Mouse (Mus musculus): ENCODE results near the gene Sh2d7.
"Not testable (repeated sequence)": the region's sequence is repeated elsewhere in the genome, so short reads cannot be mapped to it uniquely, and the experiment has no call there.

The Sh2d7 gene

DNA sequence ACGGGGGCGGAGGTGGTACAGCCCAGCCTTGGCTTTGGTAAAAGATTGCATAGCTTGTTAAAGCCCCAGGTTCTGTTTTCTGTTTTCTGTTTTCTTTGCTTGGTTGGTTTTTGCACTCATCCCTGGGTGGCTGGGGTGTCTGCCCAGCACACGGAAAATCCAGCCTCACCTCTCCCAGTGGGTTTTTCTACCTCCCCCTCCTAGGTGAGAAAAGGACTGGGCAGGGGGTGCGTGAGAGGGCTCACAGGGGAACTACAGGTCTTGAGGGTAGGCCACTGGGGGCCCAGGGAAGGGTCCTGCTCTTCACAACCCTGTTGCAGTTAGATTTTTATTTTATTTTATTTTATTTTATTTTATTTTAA, 6.2 kb downstream of the Sh2d7 start:
- DNase-seq: no peak

DNA sequence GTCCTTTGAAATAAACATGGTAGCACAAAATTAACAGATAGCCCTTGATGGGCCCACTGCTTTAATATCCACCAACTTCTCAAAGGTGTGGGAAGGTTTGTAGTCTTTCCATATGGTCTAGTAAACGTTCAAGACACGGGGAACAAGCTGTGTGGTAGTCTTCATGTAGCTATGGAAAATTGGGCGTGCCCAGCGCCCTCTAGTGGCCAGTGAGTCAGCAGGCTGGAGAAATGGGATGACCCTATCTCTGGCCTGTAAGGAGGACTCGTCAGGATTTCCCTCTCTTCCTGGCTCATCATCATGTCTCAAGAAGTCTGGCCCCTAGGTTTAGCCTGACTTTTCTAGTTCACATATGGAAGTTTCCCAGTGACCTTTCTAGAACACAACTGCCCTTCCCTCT, 8.8 kb downstream of the Sh2d7 start:
- peak; percentile 78 to 79 for DNase-seq

DNA sequence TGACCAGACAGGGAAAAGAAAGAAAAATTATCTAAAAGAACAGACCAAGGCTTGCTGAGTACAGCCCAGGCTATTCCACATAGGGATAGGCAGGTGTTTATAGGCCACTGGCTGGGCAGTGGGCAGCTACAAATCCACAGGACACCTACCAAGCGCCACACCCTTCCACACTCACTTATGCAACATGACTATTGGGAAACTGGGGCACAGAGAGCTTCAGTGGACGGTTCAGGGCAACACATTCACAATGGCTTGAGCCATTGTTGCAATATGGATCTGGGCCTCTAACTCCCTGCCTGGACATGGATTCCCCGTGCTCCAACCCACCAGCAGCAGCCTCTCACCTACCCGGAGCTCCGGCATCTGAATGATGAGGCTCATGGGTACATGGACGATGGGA, 10.6 kb downstream of the Sh2d7 start:
- no peak for DNase-seq

DNA sequence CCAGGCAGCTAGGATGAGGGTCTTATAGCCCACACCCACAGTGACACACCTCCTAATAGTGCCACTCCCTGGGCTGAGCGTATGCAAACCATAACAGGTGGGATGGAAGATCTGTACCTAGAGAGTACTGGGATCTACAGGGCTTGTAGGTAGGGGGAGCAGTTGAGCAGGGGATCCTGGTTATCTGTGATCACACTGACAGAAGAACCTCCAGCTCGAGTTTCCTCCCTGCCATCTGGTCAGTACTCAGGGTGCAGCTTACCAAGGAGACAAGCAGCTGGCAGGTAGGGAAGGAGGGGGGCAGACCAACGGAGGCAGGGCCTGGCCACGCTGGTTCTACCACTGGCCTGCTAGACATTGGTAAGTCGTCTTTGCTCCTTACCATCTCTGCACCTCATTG, 13.6 kb downstream of the Sh2d7 start:
- peak; percentile 60 to 63 for DNase-seq

DNA sequence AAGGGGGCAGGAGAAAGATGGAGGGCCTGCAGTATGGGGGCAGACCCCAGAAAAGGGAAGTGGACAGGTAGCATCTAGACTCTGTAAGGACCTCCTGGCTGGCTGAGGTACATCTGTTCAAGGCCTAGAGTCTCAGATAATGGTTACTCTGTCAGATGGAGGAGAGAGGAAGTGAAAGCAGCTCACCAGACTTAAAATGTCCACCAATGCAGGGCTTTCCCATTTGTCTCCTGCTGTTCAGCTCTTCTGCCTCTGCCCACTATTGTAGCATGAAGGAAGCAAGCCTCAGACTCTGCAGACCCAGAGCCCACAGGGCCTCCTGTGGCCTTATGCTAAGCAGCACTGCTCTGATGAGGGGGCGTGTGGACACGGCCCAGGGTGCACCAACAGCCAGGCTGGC, 16.3 kb downstream of the Sh2d7 start:
- DNase-seq: no peak

DNA sequence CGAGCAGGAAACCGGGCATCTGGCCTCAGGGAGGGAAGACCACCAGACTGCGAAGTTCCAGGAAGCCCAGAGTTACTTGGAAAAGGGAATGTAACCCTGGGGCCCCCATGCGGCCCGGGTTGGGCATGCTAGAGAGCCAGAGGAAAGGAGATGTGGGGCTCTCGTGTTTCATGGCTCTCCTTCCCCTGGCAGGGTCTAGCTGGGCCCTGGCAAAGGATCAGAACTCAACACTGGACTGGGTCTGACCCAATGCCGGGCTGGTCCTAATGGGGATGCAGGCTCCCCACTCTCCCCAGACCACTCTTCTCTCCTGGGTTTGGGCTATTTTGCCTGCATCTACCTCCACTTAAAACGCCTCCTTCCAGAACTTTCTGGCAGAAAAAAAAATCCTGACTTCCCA, 19.9 kb downstream of the Sh2d7 start:
- no peak for DNase-seq

DNA sequence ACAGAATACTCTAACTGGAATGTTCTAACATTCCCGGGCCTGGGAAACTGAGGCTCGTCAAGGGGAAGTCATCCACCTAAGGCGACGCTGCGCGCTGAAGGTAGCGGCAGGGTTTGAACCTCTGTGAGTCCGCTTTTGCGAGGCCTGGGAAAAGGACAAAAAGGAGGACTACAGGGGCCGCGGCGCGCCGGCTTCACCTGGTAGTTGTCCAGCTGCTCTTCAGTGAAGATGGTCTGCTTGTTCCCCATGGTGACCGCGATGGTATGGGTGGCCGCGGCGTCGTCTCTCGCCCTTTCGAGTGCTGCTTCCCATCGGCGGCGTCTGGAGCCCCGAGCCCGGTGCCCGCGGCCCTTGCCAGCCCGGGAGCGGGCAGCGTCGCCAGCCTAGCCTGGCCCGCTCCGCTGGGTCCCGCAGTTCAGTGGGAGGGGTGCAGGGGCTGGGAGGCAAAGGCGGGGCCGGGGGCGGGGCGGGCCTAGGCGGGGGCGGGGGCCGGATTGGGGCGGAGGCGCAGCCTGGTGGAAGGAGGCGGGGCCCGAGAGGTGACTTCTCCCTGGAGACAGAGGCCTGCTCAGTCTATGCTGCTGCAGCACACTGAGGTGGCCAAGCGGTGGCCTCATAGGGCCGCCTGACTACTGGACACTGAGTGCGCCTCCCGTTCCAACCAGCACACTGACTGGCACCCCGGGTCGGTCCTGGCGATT, 21.1 kb downstream of the Sh2d7 start, which contains the start of gene Cib2:
Gene Cib2 (minus strand): TSS at position 448 of the 701 bp plus-strand sequence.
- DNase-seq: peak; percentile 72 to 81

DNA sequence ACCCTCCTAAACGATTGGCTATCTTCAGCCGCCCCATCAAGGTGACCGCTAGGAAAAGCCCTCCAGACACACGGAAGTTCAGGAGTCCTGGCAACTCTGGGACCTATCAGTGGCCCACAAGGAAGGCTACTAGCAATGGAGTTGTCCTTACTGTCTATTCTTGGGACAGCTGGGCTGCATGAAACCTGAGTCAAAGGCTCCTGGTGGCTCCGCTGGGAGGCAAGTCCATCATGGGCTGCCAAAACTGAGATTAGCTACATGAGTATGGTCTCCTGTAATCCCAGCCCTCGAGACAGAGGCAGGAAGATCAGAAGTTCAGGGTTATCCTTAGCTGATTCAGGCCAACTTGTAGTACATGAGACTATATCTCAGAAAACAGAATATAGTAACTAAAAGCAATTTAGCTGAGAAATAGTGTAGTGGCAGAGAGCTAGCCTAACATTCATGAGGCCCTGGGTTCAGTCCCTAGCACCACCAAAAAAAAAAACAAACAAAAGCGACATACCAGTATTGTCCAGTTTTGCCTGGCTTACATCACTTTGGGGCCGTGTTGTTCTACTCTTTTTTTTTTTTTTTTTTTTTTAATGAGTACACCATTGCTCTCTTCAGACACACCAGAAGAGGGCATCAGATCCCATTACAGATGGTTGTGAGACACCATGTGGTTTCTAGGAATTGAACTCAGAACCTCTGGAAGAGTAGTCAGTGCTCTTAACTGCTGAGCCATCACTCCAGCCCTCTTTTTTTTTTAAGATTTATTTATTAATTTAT, 22.2 kb downstream of the Sh2d7 start:
- no peak for DNase-seq

DNA sequence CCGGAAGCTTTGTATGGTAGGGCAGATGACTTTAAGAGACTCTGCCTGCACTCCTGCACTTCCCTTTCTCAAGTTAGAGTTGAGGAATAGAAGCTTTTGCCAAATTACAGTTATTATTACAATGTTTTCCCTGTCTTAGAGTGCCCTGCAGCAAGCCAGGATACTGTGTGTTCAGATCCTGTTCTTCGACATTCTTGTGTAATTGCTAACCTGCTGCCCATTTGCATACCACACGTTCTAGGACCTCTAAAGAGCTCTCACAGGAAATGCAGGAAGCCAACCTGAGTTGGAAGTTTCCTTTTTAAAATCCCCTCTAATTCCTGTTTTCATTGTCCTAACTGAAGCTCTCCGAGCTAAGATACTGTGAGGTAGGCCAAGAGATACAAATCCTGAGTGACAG, 28.2 kb downstream of the Sh2d7 start:
- DNase-seq: no peak

DNA sequence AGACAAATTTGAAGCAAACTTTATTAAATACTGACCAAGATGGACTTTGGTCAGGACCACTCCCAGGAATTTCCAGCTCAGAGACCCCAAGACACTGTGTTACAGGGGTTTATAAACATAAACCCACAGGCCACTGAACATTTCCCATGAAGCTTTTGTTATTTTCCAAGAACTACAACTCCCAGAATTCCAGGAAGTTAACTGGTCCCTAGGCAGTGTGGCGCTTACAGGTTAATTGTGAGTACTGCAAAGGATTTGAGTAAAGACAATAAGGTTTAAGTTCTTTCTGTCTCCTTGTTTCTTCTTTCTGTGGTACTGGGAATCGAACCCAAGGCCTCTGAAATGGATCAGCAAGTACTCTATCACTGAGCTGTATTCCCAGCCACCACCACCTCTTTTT, 29.9 kb downstream of the Sh2d7 start:
- no peak for DNase-seq

DNA sequence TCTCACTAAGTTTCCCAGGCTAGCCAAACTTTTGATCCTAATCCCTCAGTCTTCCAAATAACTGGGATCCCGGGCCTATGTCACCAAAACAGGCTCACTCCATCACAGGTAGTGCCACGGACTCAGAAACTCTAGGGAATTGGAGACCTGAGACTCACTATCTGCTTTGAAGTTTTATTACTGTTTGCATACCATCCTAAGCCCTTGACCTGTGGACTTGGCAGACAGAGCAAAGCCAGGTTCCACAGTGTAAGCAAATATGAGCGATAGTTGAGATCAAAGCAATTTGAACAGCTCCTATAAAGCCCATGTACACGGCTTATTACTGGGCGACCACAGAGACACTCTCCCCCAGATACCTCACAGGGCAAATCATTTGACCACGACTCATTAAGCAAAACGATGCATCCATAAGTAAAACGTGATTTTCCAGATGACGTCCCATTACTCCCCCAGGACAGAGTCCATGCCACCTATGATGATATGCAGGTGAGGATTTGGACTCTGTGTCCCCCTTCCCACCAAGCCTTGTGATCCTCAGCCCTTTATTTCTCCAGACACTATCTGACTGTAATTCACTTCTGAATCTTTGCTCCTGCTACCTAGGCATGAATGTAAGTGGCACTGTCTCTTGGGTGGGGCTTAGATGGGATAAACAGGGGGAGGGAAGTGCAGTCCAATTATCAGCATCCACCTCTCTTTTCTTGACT, 32.5 kb downstream of the Sh2d7 start:
- DNase-seq: no peak

DNA sequence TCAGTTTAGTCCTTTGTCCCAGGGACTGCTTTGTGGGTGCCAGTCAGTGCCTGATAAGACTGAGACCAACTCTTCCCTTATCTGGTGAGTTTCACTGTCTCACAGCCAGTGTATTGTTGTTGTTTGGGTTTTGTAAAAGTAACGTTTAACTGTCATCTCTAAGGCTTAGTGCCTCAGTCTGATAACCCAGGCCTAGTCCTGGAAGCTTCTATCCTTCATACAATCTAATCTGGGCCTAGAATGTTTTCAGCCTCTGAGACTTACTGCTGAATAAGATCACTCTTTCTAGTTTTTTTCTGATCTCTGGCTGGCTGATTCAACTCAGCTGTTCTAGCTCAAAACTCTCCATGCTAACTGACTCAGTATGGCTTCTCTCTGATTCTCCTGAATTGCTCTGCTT, 44.9 kb downstream of the Sh2d7 start:
- DNase-seq: no peak

DNA sequence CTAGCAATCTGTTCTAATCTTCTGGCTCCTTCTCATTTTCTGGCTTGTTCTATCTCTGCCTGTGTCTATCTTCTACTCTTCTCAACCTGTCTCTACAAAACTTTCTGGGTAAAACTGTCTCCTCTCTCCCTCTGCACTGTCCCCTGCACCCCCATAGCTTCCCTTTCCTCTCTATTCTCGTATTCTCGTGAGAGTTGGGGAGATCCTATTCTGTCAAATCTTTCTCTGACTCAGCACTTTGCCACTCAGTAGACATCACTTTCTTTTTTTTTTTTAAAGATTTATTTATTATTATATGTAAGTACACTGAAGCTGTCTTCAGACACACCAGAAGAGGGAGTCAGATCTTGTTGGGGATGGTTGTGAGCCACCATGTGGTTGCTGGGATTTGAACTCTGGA, 45.3 kb downstream of the Sh2d7 start:
- DNase-seq: not testable (repeated sequence)

DNA sequence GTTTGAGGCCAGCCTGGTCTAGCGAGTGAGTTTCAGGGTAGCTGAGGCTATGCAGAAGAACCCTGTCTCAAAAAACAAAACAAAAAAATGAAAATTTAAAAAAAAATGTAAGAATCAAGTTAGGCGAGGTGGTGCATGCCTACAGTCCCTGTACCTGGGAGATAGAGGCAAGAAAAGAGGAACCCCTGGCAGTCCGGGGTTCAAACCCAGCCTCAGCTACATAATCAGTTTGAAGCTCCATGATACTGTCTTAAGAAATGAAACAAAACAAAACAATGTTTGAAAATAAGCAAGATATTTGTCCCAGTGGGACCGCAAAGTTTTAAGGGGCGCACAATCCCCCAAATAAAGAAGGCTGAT, 47.0 kb downstream of the Sh2d7 start:
- DNase-seq: no peak

DNA sequence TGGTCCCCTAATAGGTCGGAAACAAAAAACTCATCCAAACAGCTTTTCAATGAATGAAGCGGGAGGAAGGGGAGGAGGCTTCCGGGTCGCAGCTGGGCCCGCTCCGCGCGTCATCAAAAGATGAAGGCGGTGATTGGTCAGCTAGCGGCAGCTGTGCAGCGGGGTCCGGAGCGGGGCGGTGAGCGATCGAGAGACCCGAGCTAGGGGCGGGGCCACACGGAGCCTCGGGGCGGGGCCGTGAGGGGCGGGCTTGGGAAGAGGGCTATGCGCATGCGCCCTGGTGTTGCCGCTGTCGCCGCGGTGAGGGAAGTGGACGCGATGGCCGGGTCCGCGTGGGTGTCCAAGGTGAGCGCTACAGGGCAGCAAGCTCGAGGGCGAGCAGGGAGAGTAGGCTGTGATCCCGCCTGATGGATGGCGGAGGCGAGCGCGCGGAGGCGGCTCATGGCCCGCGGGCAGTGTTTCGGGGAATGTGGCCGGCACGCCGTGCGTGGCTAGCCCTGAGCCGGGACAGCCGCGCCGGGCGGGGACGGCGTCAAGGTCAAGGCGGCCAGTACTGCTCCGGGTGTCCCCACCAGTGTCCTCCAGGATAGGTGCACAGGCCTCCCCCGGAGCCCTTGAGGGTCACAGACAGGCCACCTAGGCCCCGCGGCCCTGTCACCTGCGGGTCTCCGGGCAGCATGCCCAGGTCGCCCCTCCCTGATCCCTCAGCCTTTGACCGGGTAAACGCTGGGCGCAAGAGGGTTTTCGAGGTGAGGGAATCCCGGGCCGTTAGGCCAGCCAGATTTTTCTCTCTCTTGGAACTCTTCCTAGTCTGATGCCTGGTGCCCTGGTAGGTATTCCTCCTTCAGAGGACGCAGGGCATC, 47.6 kb downstream of the Sh2d7 start, which contains the start of gene Idh3a:
Gene Idh3a (plus strand): TSS at position 136 of the 863 bp plus-strand sequence.
- peak; percentile 93 to 96 for DNase-seq

DNA sequence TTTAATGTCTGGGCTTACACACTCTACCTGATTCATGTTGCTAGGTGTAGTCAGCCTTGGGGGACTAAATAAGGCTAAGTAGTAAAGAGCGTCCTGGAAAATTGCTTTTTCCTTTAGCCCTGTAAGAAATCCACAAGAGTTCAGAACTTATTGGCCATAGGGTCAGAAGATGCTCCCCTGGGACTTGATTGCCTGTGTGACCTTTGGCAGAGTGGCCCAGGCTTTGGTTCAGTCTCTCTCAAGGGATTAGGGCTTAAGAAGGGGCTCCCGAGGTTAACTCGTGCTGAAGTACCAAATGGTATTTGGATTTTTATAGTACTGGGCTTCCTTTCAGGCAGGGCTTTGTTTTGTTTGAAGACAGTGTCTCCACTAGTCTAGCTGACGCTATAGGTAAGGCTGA, 49.1 kb downstream of the Sh2d7 start:
- no peak for DNase-seq

DNA sequence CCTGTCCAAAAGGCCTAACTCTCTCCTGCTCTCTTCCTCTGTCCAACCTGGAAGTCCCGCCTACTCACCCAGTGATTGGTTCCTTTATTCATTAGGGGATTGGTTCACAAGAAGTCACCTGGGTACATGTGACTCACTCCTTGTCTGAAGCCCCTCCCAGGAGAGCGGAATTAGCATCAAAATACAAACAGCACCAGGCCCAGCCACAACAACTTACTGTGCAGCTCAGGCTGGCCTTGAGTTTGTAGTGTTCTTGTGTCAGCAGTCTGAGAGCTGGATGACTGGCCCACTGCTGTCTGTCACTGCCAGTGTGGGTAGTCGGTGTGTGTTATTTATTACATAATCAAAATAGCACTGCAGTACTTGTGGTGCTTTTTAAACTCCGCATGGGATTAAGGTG, 54.9 kb downstream of the Sh2d7 start:
- not testable (repeated sequence) for DNase-seq

All from cerebellum, postnatal 36 days (tissue).